Mouse (Mus musculus): ENCODE results near the gene Serpina1b. TPM values are rescaled to one million over a fixed set of nuclear protein-coding genes. Genes with fewer than 3 reads are reported as not detected.

The Serpina1b gene
- polyA plus RNA-seq, 1 experiment from 2014 or later: not detected

DNA sequence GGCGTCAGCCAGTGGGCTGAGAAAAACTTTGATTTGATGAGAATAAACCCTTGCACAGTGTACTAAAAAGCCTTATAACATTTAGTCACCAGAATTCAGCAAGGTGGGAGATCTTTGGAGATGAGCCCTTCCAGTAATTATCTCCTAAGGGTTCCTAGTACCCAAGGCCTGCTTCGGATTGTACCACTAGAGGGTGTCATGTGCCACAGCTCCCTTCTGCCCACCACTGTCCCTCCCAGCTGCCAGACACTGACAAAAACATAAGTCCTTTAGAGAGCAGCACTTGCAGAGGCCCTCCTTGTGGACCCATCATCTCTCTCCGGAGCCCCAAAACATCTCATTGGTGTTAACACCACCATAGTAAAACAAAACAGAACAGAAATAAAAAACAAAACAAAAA lies 118.6 kb downstream of the Serpina1b start:
- H3K36me3 ChIP-seq (ENCODE audit: control insufficient read depth, insufficient read depth, low read length): no peaks in the 10 kb centered on the region
- WGBS: 76% methylated on average over 3 of the region's 3 CpGs
- H3K27me3 ChIP-seq (ENCODE audit: control insufficient read depth, insufficient read depth, low read length): no peaks in the 10 kb centered on the region
- no peak overlapping the region for H3K4me2 ChIP-seq (ENCODE audit: low read length)
- no peak overlapping the region for H3K4me3 ChIP-seq (replicated peaks; ENCODE audit: low read depth, low read length)
- no peak overlapping the region for H3K27ac ChIP-seq (replicated peaks; ENCODE audit: low read depth, low read length)
- H3K4me1 ChIP-seq (ENCODE audit: control insufficient read depth, insufficient read depth, low read length): no peaks in the 10 kb centered on the region
- DNase-seq (no peak), ATAC-seq (ENCODE audit: low FRiP score, low TSS enrichment) (no peak)
- no peaks in the 10 kb centered on the region; the same call in 1 of the 2 replicates for H3K9me3 ChIP-seq (ENCODE audit: control insufficient read depth, low read length)
- H3K9ac ChIP-seq (replicated peaks; ENCODE audit: low read length): no peak overlapping the region

DNA sequence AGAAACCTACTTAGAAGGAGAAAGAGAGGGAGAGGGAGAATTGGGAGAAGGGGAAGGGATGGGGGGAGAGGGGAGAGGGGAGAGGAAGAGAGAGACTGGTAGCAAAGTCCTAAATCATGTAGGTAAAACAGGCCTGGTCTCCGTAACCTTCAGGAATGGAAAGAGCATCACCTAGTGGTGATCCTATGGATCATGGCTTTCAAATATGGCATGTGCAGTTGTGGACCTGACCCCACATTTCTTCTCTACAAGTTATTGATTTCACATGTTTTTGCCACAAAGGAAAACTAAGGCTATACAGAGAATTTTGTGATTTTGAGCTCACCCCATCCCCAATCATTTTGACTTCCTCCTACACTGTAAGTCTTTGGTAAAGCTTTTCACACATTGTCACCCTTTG lies 119.8 kb downstream of the Serpina1b start:
- H3K27ac ChIP-seq (replicated peaks; ENCODE audit: low read depth, low read length): no peak overlapping the region
- 76% methylated on average over 1 of the region's 1 CpGs for WGBS
- no peak overlapping the region for H3K9ac ChIP-seq (replicated peaks; ENCODE audit: low read length)
- no peak for ATAC-seq (ENCODE audit: low FRiP score, low TSS enrichment)
- no peak overlapping the region for H3K4me3 ChIP-seq (replicated peaks; ENCODE audit: low read depth, low read length)
- no peaks in the 10 kb centered on the region for H3K4me1 ChIP-seq (ENCODE audit: control insufficient read depth, insufficient read depth, low read length)
- no peaks in the 10 kb centered on the region for H3K9me3 ChIP-seq (ENCODE audit: control insufficient read depth, low read length)
- H3K4me2 ChIP-seq (ENCODE audit: low read length): no peak overlapping the region
- no peaks in the 10 kb centered on the region for H3K27me3 ChIP-seq (ENCODE audit: control insufficient read depth, insufficient read depth, low read length)
- H3K36me3 ChIP-seq (ENCODE audit: control insufficient read depth, insufficient read depth, low read length): no peaks in the 10 kb centered on the region
- no peak for DNase-seq

DNA sequence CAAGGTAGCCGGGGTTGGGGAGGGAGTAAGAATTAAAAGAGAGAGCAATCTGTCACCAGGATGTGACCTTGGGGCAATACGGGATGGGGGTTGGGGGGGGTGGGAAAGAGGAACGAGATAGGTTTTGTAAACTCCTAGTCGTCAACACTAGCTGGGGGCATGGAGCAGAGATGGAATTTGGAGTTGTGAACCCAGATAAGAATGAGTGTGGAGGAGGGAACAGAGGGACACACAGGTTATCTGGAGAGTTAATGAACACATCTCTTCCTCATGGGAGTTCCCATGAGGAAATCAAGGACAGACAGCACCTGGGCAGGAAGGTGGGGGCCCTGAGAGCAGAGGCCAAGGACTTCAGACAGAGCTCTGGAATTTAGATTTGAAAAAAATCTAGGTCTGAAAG lies 124.1 kb downstream of the Serpina1b start:
- Histone ChIP-seq H3K27ac (replicated peaks; ENCODE audit: low read depth, low read length) (no peak overlapping the region), H3K4me3 (replicated peaks; ENCODE audit: low read depth, low read length) (no peak overlapping the region), H3K4me1 (ENCODE audit: control insufficient read depth, insufficient read depth, low read length) (no peaks in the 10 kb centered on the region), H3K36me3 (ENCODE audit: control insufficient read depth, insufficient read depth, low read length) (no peaks in the 10 kb centered on the region), H3K4me2 (ENCODE audit: low read length) (no peak overlapping the region), H3K27me3 (ENCODE audit: control insufficient read depth, insufficient read depth, low read length) (no peaks in the 10 kb centered on the region), H3K9me3 (ENCODE audit: control insufficient read depth, low read length) (no peaks in the 10 kb centered on the region), H3K9ac (replicated peaks; ENCODE audit: low read length) (no peak overlapping the region)
- WGBS: 88% methylated on average over 4 of the region's 4 CpGs
- DNase-seq: no peak
- ATAC-seq (ENCODE audit: low FRiP score, low TSS enrichment): no peak

DNA sequence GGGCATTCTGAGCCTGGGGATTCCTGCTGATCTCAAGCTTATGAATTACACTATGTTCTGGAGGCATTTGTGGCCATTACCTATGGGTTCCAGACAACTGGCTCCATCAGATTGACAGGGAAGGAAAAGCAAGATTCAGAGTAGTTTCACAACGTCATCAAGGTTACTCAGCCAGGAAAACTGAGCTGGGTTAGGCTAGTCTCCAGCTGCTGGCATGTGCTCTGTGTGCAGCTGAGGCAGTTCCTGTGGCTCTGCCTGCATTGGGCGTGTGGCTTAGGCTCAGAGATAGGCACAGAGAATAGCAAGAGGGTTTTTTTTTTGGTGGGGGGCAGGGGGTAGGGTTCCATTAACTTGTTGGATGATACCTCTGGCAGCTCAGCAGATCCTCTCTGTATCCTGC lies 124.6 kb downstream of the Serpina1b start:
- DNase-seq: no peak
- no peaks in the 10 kb centered on the region for H3K27me3 ChIP-seq (ENCODE audit: control insufficient read depth, insufficient read depth, low read length)
- 70% methylated on average over 2 of the region's 2 CpGs for WGBS
- no peak overlapping the region for H3K27ac ChIP-seq (replicated peaks; ENCODE audit: low read depth, low read length)
- no peaks in the 10 kb centered on the region for H3K9me3 ChIP-seq (ENCODE audit: control insufficient read depth, low read length)
- H3K36me3 ChIP-seq (ENCODE audit: control insufficient read depth, insufficient read depth, low read length): no peaks in the 10 kb centered on the region
- ATAC-seq (ENCODE audit: low FRiP score, low TSS enrichment): no peak
- no peak overlapping the region for H3K4me2 ChIP-seq (ENCODE audit: low read length)
- H3K4me1 ChIP-seq (ENCODE audit: control insufficient read depth, insufficient read depth, low read length): no peaks in the 10 kb centered on the region
- no peak overlapping the region for H3K9ac ChIP-seq (replicated peaks; ENCODE audit: low read length)
- H3K4me3 ChIP-seq (replicated peaks; ENCODE audit: low read depth, low read length): no peak overlapping the region

DNA sequence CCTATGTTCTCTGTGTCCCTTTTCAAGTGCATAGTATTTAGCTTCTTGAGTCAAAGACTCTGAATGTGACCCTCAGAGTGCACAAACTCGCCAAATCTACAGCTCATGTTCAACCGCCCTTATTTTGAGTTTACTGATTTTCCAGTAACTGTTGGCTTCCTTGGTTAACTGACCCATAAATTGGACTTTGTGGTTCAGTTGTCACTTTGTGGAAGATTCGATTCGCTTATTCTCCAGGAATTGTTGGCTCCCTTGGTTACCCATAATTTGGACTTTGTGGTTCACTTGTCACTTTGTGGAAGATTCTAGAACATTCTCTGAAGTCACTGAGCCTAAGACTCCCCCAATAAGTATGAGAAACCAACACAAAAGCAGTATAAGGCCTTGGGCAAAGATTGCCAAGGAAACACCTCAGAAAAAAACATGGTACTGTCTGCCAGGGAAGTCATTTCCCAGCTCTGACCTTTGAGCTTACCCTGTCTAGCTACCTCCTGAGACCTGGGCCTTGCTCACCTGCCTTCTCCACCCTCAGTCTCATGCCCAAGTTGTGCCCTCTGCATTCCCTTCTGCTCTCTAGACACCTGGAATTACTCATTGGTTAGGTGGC lies 129.9 kb downstream of the Serpina1b start:
- no peak overlapping the region for H3K9ac ChIP-seq (replicated peaks; ENCODE audit: low read length)
- DNase-seq (no peak), ATAC-seq (ENCODE audit: low FRiP score, low TSS enrichment) (no peak)
- no peaks in the 10 kb centered on the region for H3K36me3 ChIP-seq (ENCODE audit: control insufficient read depth, insufficient read depth, low read length)
- H3K4me2 ChIP-seq (ENCODE audit: low read length): no peak overlapping the region
- H3K4me3 ChIP-seq (replicated peaks; ENCODE audit: low read depth, low read length): no peak overlapping the region
- no peak overlapping the region for H3K27ac ChIP-seq (replicated peaks; ENCODE audit: low read depth, low read length)
- no peaks in the 10 kb centered on the region for H3K9me3 ChIP-seq (ENCODE audit: control insufficient read depth, low read length)
- no peaks in the 10 kb centered on the region for H3K4me1 ChIP-seq (ENCODE audit: control insufficient read depth, insufficient read depth, low read length)
- H3K27me3 ChIP-seq (ENCODE audit: control insufficient read depth, insufficient read depth, low read length): no peaks in the 10 kb centered on the region
- WGBS: 83% methylated on average over 4 of the region's 4 CpGs

DNA sequence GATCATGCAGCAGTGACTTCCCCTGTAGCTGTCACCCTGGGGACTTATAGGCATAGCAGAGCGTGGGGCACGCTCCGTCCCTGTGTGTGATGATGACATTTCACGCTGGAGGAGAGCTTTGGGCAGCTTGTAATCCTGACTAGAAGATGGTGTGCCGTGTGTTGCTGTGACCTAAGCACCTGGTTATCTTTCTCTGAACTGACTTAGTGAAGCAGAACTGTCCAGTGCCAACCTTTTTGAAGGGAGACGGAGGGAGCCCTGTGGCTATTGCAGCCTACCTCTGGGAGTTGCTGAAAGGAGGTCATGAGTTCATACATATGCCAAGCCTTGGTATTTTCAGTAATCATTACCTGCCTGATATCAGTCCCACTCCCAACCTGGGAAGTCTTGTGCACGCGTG lies 134.7 kb downstream of the Serpina1b start, which contains the start of gene Serpina1f:
TSS of gene Serpina1f (minus strand) at position 101 of the 400 bp plus-strand sequence.
- no peak for DNase-seq

DNA sequence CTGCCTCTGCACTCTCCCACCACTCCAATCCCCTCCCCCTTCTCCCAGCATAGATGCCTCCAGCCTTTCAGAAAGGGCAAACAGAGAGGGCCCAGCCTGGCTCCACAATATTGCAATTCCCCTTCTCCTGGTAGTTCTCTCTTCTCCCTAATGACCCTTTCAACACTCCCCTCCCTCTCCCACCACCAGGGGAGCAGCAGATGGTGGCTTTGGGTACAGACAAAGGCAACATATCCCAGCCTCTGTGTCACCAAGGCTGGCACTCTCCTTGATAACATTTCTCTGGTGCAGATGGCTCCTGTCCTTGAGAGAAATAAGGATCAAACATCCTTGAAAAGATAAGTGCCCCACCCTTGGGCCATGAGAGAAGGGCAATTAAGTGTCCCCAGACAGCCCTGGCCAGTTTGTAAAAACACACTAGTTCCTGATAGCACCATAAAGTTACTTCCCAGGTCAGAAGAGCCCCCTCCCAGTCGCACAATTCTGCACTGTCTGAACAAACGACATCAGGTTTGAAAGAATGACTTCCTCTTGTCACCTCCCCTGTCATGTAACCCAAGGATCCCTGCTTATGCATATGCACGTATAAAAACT lies 141.9 kb downstream of the Serpina1b start:
- no peaks in the 10 kb centered on the region for H3K36me3 ChIP-seq (ENCODE audit: control insufficient read depth, insufficient read depth, low read length)
- H3K27ac ChIP-seq (replicated peaks; ENCODE audit: low read depth, low read length): no peak overlapping the region
- WGBS: 80% methylated on average over 3 of the region's 3 CpGs
- H3K4me3 ChIP-seq (replicated peaks; ENCODE audit: low read depth, low read length): no peak overlapping the region
- H3K9ac ChIP-seq (replicated peaks; ENCODE audit: low read length): no peak overlapping the region
- H3K27me3 ChIP-seq (ENCODE audit: control insufficient read depth, insufficient read depth, low read length): no peaks in the 10 kb centered on the region
- H3K9me3 ChIP-seq (ENCODE audit: control insufficient read depth, low read length): no peaks in the 10 kb centered on the region
- H3K4me2 ChIP-seq (ENCODE audit: low read length): no peak overlapping the region
- DNase-seq (peak; percentile 0), ATAC-seq (ENCODE audit: low FRiP score, low TSS enrichment) (no peak)
- no peaks in the 10 kb centered on the region for H3K4me1 ChIP-seq (ENCODE audit: control insufficient read depth, insufficient read depth, low read length)

More for the DNA sequence above, 134.7 kb downstream of the Serpina1b start, which contains the start of gene Serpina1f:
- no peak within 1 kb of the TSS for H3K4me2 ChIP-seq (ENCODE audit: low read length)
- H3K4me3 ChIP-seq (replicated peaks; ENCODE audit: low read depth, low read length): no peak within 1 kb of the TSS
- H3K27ac ChIP-seq (replicated peaks; ENCODE audit: low read depth, low read length): no peak within 1 kb of the TSS
- no peaks in the 10 kb centered on the region for H3K36me3 ChIP-seq (ENCODE audit: control insufficient read depth, insufficient read depth, low read length)
- H3K4me1 ChIP-seq (ENCODE audit: control insufficient read depth, insufficient read depth, low read length): no peaks in the 10 kb centered on the region
- no peaks in the 10 kb centered on the region for H3K9me3 ChIP-seq (ENCODE audit: control insufficient read depth, low read length)
- 86% methylated on average over 8 of the region's 8 CpGs for WGBS
- no peak for ATAC-seq (ENCODE audit: low FRiP score, low TSS enrichment)
- no peaks in the 10 kb centered on the region for H3K27me3 ChIP-seq (ENCODE audit: control insufficient read depth, insufficient read depth, low read length)
- H3K9ac ChIP-seq (replicated peaks; ENCODE audit: low read length): no peak within 1 kb of the TSS

DNA sequence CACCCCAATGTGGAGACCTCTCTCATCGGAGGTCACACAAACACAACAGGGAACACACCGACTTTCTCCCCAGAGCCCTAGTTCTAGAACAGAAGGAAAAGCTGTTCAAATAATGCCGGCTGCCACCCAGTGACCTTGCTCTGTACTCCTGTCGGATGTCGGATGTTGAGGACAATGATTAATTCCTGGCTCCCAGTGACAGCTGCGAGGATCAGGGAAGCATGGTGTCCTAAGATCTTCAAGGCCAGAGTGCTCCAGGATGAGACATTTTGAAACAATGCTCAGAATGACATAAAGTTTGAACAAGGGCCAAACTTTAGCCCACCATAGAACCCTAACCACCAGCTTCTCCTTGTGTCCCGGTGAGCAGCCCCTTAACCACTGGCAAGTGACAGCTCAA lies 143.2 kb downstream of the Serpina1b start:
- Histone ChIP-seq H3K4me3 (replicated peaks; ENCODE audit: low read depth, low read length) (no peak overlapping the region), H3K27ac (replicated peaks; ENCODE audit: low read depth, low read length) (no peak overlapping the region), H3K4me2 (ENCODE audit: low read length) (no peak overlapping the region), H3K9me3 (ENCODE audit: control insufficient read depth, low read length) (no peaks in the 10 kb centered on the region), H3K9ac (replicated peaks; ENCODE audit: low read length) (no peak overlapping the region), H3K36me3 (ENCODE audit: control insufficient read depth, insufficient read depth, low read length) (no peaks in the 10 kb centered on the region), H3K27me3 (ENCODE audit: control insufficient read depth, insufficient read depth, low read length) (no peaks in the 10 kb centered on the region), H3K4me1 (ENCODE audit: control insufficient read depth, insufficient read depth, low read length) (no peaks in the 10 kb centered on the region)
- DNase-seq: no peak
- WGBS: 67% methylated on average over 7 of the region's 7 CpGs
- no peak for ATAC-seq (ENCODE audit: low FRiP score, low TSS enrichment)

DNA sequence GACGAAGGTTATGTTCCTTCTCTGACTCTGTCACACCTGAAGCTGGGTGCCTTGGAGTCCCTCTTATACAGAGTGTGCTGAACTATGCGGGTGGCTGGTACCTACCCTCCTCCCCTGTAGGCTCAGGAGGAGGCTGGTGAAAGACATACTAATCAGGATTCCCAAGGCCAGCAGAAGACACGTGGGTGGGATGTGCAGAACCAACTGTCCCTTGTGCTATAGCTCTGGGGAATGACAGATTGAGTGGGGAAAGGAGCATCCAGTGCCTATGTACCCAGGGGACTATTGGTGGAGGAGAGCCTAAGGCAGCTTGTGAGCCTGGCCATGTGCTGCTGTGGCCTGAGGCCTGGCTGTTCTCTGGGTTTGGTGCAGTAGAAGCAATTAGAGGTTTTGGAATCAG lies 144.1 kb downstream of the Serpina1b start:
- WGBS: 79% methylated on average over 3 of the region's 3 CpGs
- DNase-seq (no peak), ATAC-seq (ENCODE audit: low FRiP score, low TSS enrichment) (no peak)
- Histone ChIP-seq H3K36me3 (ENCODE audit: control insufficient read depth, insufficient read depth, low read length) (no peaks in the 10 kb centered on the region), H3K4me2 (ENCODE audit: low read length) (no peak overlapping the region), H3K9ac (replicated peaks; ENCODE audit: low read length) (no peak overlapping the region), H3K4me1 (ENCODE audit: control insufficient read depth, insufficient read depth, low read length) (no peaks in the 10 kb centered on the region), H3K27ac (replicated peaks; ENCODE audit: low read depth, low read length) (no peak overlapping the region), H3K27me3 (ENCODE audit: control insufficient read depth, insufficient read depth, low read length) (no peaks in the 10 kb centered on the region), H3K9me3 (ENCODE audit: control insufficient read depth, low read length) (no peaks in the 10 kb centered on the region), H3K4me3 (replicated peaks; ENCODE audit: low read depth, low read length) (no peak overlapping the region)

Data from midbrain, embryonic 14.5 days (tissue).